Mouse (Mus musculus): ENCODE measurements around the gene Nars2.

Nars2 gene

GRCm38 (mm10) chr7:96971027-96971996, 20.0 kb downstream of the Nars2 start:
- DNase-seq (ENCODE audit: low read depth, low spot score): peak; percentile 14

- DNase-seq (ENCODE audit: low read depth, low spot score): no peak
These were observed 21.0 kb downstream of the Nars2 start for GRCm38 (mm10) chr7:96972138-96972904.

GRCm38 (mm10) chr7:96975914-96976313, 24.6 kb downstream of the Nars2 start:
- DNase-seq (ENCODE audit: low read depth, low spot score): no peak

GRCm38 (mm10) chr7:96977209-96977608, 25.9 kb downstream of the Nars2 start:
- DNase-seq (ENCODE audit: low read depth, low spot score): no peak

- no peak for DNase-seq (ENCODE audit: low read depth, low spot score)
These were observed 30.1 kb downstream of the Nars2 start for GRCm38 (mm10) chr7:96981366-96981765.

GRCm38 (mm10) chr7:96983660-96984347, 32.5 kb downstream of the Nars2 start:
- DNase-seq (ENCODE audit: low read depth, low spot score): peak; percentile 70

GRCm38 (mm10) chr7:96985798-96986197, 34.5 kb downstream of the Nars2 start:
- DNase-seq (ENCODE audit: low read depth, low spot score): peak; percentile 81

GRCm38 (mm10) chr7:96986795-96987445, 35.6 kb downstream of the Nars2 start:
- no peak for DNase-seq (ENCODE audit: low read depth, low spot score)

GRCm38 (mm10) chr7:96987676-96988075, 36.4 kb downstream of the Nars2 start:
- peak; percentile 38 for DNase-seq (ENCODE audit: low read depth, low spot score)

GRCm38 (mm10) chr7:97012956-97013355, 61.7 kb downstream of the Nars2 start:
- DNase-seq (ENCODE audit: low read depth, low spot score): no peak

GRCm38 (mm10) chr7:97018005-97018404, 66.7 kb downstream of the Nars2 start:
- DNase-seq (ENCODE audit: low read depth, low spot score): peak; percentile 25

- peak; percentile 58 for DNase-seq (ENCODE audit: low read depth, low spot score)
These were observed 67.1 kb downstream of the Nars2 start for GRCm38 (mm10) chr7:97018418-97018817.

- DNase-seq (ENCODE audit: low read depth, low spot score): peak; percentile 23
These were observed 68.0 kb downstream of the Nars2 start for GRCm38 (mm10) chr7:97019303-97019702.

- no peak for DNase-seq (ENCODE audit: low read depth, low spot score)
These were observed 75.6 kb downstream of the Nars2 start for GRCm38 (mm10) chr7:97026772-97027358.

GRCm38 (mm10) chr7:97029151-97029550, 77.8 kb downstream of the Nars2 start:
- DNase-seq (ENCODE audit: low read depth, low spot score): no peak

- peak; percentile 66 for DNase-seq (ENCODE audit: low read depth, low spot score)
These were observed 81.1 kb downstream of the Nars2 start for GRCm38 (mm10) chr7:97032412-97032811.

GRCm38 (mm10) chr7:97039641-97040040, 88.3 kb downstream of the Nars2 start:
- no peak for DNase-seq (ENCODE audit: low read depth, low spot score)

- DNase-seq (ENCODE audit: low read depth, low spot score): no peak
These were observed 90.7 kb downstream of the Nars2 start for GRCm38 (mm10) chr7:97041868-97042449.

- no peak for DNase-seq (ENCODE audit: low read depth, low spot score)
These were observed 91.7 kb downstream of the Nars2 start for GRCm38 (mm10) chr7:97042981-97043380.

- DNase-seq (ENCODE audit: low read depth, low spot score): no peak
These were observed 109.7 kb downstream of the Nars2 start for GRCm38 (mm10) chr7:97060966-97061365.

GRCm38 (mm10) chr7:97071512-97071911, 120.2 kb downstream of the Nars2 start:
- DNase-seq (ENCODE audit: low read depth, low spot score): no peak
